Mouse (Mus musculus): ENCODE data around the gene Tgm2.

DNA sequence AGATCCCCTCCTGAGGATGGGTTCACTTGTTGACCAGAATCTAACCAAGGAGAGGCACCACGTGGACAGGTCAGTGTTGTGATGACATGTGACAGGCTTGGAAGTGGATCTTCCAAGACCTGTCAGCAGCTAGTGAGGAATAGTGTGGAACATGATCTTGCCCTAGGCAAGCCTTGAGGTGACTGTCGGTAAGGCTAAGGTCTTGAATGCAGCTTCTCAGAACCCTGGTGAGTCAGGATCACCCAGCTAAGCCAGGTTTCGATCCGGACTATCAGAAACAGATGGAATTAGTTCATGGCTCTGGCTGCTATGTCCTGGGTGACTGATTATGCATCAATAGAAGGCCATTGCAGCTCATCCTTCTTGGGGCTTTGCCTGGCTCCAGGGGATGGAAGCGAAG is 47.5 kb downstream of the Tgm2 start:
- TF ChIP-seq POLR2A (IDR thresholded peaks at IDR 0.05; ENCODE audit: borderline replicate concordance, control insufficient read depth, low read depth, low read length) = no peak
- no peak for TF ChIP-seq CTCF (IDR thresholded peaks at IDR 0.05; ENCODE audit: control insufficient read depth, insufficient read depth, low read length)
